Mouse (Mus musculus) limb, embryonic 14.5 days (tissue): ENCODE data around the gene Madcam1. TPM values are rescaled to one million over a fixed set of nuclear protein-coding genes. Genes with fewer than 3 reads are reported as not detected.

ENCODE experiments used
- ATAC-seq: fragments of 200-750 bp; cut with Nextera tagmentation; 2 replicates; pipeline ENCODE4 v1.8.0; 2017; ENCODE audit warnings: low read depth, moderate number of reproducible peaks, moderate TSS enrichment; ENCODE audit not compliant: low FRiP score
- DNase-seq: peaks from one replicate; pipeline ENCODE4 v3.0.0-alpha.2; 2015; ENCODE audit warnings: low spot score
- H3K27ac ChIP-seq: fragments of 300-500 bp; sonication (generic); replicated peaks from 2 replicates; pipeline ENCODE4 v1.5.1; 2014; ENCODE audit warnings: low read depth, mild to moderate bottlenecking, low read length, moderate library complexity, mixed read lengths
- H3K27me3 ChIP-seq: fragments of 300-500 bp; sonication (generic); 2 replicates; pipeline ENCODE4 v1.6.1; 2014; ENCODE audit warnings: low read length, mixed read lengths; ENCODE audit not compliant: control insufficient read depth, insufficient read depth
- H3K36me3 ChIP-seq: fragments of 300-500 bp; sonication (generic); 2 replicates; pipeline ENCODE4 v1.6.1; 2014; ENCODE audit warnings: mild to moderate bottlenecking, low read length, moderate library complexity, mixed read lengths; ENCODE audit not compliant: control insufficient read depth, insufficient read depth
- H3K4me1 ChIP-seq: fragments of 300-500 bp; sonication (generic); 2 replicates; pipeline ENCODE4 v1.6.1; 2014; ENCODE audit warnings: antibody characterized with exemption, low read length, mixed read lengths; ENCODE audit not compliant: control insufficient read depth, insufficient read depth
- H3K4me2 ChIP-seq: fragments of 300-500 bp; sonication (generic); replicated peaks from 2 replicates; pipeline ENCODE4 v1.6.1; 2014; ENCODE audit warnings: low read depth, mild to moderate bottlenecking, low read length, moderate library complexity; ENCODE audit not compliant: severe bottlenecking
- H3K4me3 ChIP-seq: fragments of 300-500 bp; sonication (generic); replicated peaks from 2 replicates; pipeline ENCODE4 v1.5.1; 2014; ENCODE audit warnings: low read length
- H3K9ac ChIP-seq: fragments of 300-500 bp; sonication (generic); 2 replicates; pipeline ENCODE4 v1.6.1; 2014; ENCODE audit warnings: mild to moderate bottlenecking, low read depth, low read length, moderate library complexity; ENCODE audit not compliant: severe bottlenecking
- H3K9me3 ChIP-seq: fragments of 300-500 bp; sonication (generic); 2 replicates; pipeline ENCODE4 v1.6.1; 2016; ENCODE audit warnings: low read length; ENCODE audit not compliant: control insufficient read depth
- POLR2A ChIP-seq: fragments of 200-500 bp; IDR thresholded peaks from 2 replicates; pipeline ENCODE4 v1.8.0; 2012; ENCODE audit warnings: inconsistent platforms, mild to moderate bottlenecking, moderate library complexity, borderline replicate concordance; ENCODE audit not compliant: insufficient read depth, insufficient read length; ENCODE audit errors: extremely low read depth
- WGBS: fragments of 180-500 bp; shearing (Covaris S2); extraction: QIAGEN DNeasy Blood & Tissue Kit; methylation state at CpG from one replicate; pipeline ENCODE4 v1.1.7; 2014; 5-methylcytosine and 5-hydroxymethylcytosine counted together
- polyA plus RNA-seq, 2 experiments: library from polyadenylated mRNA; depleted of rRNA in 1 of 2; stranded (reverse) in 1 of 2; unstranded in 1 of 2; fragments of >200 nt; fragmentation: Nextera tagmentation in 1 of 2; extraction: Ambion mirVana in 1 of 2; gene quantifications; 2 replicates each; pipeline versions ENCODE4 v1.2.1 to v1.2.3; 2012 to 2014

Madcam1 gene
- polyA plus RNA-seq, 2 experiments = 5.0 to 8.2 TPM

DNA sequence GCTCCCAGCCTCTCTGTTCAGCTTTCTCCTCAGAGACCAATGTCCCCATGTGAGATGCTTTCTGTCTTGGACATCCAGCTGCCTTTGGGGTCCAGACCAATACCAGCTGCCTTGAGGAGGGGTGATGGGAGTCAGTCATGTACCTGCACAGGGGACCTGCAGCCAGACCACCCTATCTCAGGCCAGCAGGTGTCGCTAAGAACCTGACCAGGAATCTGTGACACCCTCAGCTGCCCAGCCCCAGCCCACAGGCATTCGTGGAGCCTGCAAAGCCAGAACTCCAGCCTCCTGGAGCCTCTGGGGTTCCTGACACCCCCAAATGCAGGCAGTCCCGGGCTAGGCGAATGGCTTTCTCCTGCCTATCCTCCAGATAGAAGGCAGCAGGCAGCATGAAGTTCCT lies 5.5 kb upstream of the Madcam1 start:
- Histone ChIP-seq H3K4me1 (no peaks in the 10 kb centered on the region), H3K27me3 (no peaks in the 10 kb centered on the region), H3K4me3 (no peak overlapping the region), H3K9me3 (no peaks in the 10 kb centered on the region), H3K27ac (no peak overlapping the region), H3K4me2 (no peak overlapping the region), H3K9ac (no peak overlapping the region), H3K36me3 (no peaks in the 10 kb centered on the region)
- WGBS = 12% methylated on average over 4 of the region's 4 CpGs
- no peak for TF ChIP-seq POLR2A
- DNase-seq (no peak), ATAC-seq (no peak)

DNA sequence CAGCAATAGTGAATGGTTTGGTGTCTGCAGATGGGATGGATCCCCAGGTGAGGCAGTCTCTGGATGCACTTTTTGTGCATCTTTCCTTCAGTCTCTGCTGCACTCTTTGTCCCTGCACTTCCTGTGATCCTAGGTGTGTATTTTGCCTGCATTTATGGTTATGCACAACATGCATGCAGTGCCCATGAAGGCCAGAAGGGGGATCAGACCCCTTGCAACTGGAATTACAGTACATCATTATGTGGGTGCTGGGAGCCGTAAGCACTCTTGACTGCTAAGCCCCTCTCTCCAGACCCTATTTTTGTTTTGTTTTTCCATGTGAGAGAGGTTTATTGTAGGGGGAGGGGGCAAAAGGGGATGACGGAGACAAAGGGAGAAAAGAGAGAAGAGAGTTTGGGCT lies 4.1 kb upstream of the Madcam1 start:
- no peaks in the 10 kb centered on the region for H3K9me3 ChIP-seq
- no peak for TF ChIP-seq POLR2A
- WGBS = 68% methylated on average over 2 of the region's 2 CpGs

GRCm38 (mm10) chr10:79661861-79662260 lies 2.5 kb upstream of the Madcam1 start:
- Histone ChIP-seq H3K9ac (no peak overlapping the region), H3K4me3 (no peak overlapping the region), H3K9me3 (no peaks in the 10 kb centered on the region), H3K4me2 (no peak overlapping the region), H3K27me3 (no peaks in the 10 kb centered on the region), H3K4me1 (no peaks in the 10 kb centered on the region), H3K27ac (no peak overlapping the region), H3K36me3 (no peaks in the 10 kb centered on the region)
- DNase-seq (no peak), ATAC-seq (no peak)
- TF ChIP-seq POLR2A = no peak
- WGBS = 34% methylated on average over 3 of the region's 3 CpGs

More for the DNA sequence above, 4.1 kb upstream of the Madcam1 start:
- no peak for ATAC-seq
- no peak overlapping the region for H3K27ac ChIP-seq
- H3K27me3 ChIP-seq = no peaks in the 10 kb centered on the region
- H3K36me3 ChIP-seq = no peaks in the 10 kb centered on the region
- H3K4me2 ChIP-seq = no peak overlapping the region
- no peak overlapping the region for H3K9ac ChIP-seq
- H3K4me3 ChIP-seq = no peak overlapping the region
- no peak for DNase-seq
- no peaks in the 10 kb centered on the region for H3K4me1 ChIP-seq

GRCm38 (mm10) chr10:79665051-79665450 lies 692 bp downstream of the Madcam1 start:
- TF ChIP-seq POLR2A = no peak
- Histone ChIP-seq H3K27me3 (no peaks in the 10 kb centered on the region), H3K4me1 (peaks cover under 1% of the 10 kb centered on the region; the same call in 1 of the 2 replicates), H3K9ac (no peak overlapping the region), H3K4me3 (no peak overlapping the region), H3K36me3 (no peaks in the 10 kb centered on the region), H3K9me3 (no peaks in the 10 kb centered on the region), H3K27ac (no peak overlapping the region), H3K4me2 (no peak overlapping the region)
- no peak for DNase-seq
- WGBS = 88% methylated on average over 7 of the region's 8 CpGs
- ATAC-seq = no peak

GRCm38 (mm10) chr10:79666493-79666892 lies 2.1 kb downstream of the Madcam1 start:
- peaks cover 6% of the 10 kb centered on the region for H3K4me1 ChIP-seq
- H3K9ac ChIP-seq = no peak overlapping the region
- no peak overlapping the region for H3K4me2 ChIP-seq
- no peak overlapping the region for H3K27ac ChIP-seq
- no peaks in the 10 kb centered on the region for H3K36me3 ChIP-seq
- no peaks in the 10 kb centered on the region for H3K9me3 ChIP-seq
- H3K27me3 ChIP-seq = no peaks in the 10 kb centered on the region
- no peak for TF ChIP-seq POLR2A
- no peak overlapping the region for H3K4me3 ChIP-seq
- no peak for DNase-seq
- ATAC-seq = no peak
- WGBS = 65% methylated on average over 9 of the region's 9 CpGs

- ATAC-seq = no peak
- no peaks in the 10 kb centered on the region for H3K9me3 ChIP-seq
- no peak overlapping the region for H3K4me2 ChIP-seq
- H3K36me3 ChIP-seq = peaks cover 2% of the 10 kb centered on the region; the same call in 1 of the 2 replicates
- peaks cover 6% of the 10 kb centered on the region for H3K4me1 ChIP-seq
- WGBS = 79% methylated on average over 5 of the region's 5 CpGs
- no peak overlapping the region for H3K4me3 ChIP-seq
- H3K9ac ChIP-seq = no peak overlapping the region
- no peak for TF ChIP-seq POLR2A
- H3K27me3 ChIP-seq = no peaks in the 10 kb centered on the region
- H3K27ac ChIP-seq = no peak overlapping the region
- DNase-seq = no peak
Observed at GRCm38 (mm10) chr10:79668076-79668475, 3.7 kb downstream of the Madcam1 start.
